Mouse (Mus musculus): ENCODE results near the gene Cir1.

GRCm38 (mm10) chr2:73345204-73345603 is 32.7 kb upstream of the Cir1 start:
- TF ChIP-seq POLR2A (IDR thresholded peaks at IDR 0.05; ENCODE audit: low read depth, low read length) (no peak), CTCF (conservative IDR thresholded peaks at IDR 0.05; ENCODE audit: insufficient read depth, insufficient read length, low read depth, low read length) (no peak)

All from kidney, adult 2 months (tissue).